Comparison of ENCODE assay signal across 9 mouse cellular contexts in the genomic region with DNA sequence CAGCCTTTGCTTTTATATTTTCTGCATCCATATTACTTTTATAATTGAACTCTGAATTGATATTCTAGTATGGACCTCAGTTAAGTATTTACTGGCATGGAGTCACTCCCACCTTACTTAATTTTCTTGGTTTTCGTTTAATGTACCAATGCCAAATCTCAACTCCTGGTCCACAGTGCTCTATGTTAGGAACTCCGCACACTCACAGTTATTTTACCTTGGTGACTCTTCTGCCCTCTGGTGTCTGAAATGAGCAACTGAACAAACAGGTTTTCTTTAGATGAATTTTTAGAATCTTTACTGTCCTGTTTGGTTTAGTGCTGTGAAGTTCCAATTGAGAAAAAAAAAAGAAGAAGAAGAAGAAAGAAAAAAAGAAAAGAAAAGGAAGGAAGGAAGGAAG.
A peak's percentile ranks its signal among the peaks of the same experiment; 100 is the strongest.
DNase-seq lines count a peak whose midpoint lies in the region; ATAC-seq and TF ChIP-seq lines count a peak whose summit lies in the region.
"Had no signal": no experiment of that assay in that cellular context is flagged by ENCODE, and none has a peak within 500 bp of the region (broad histone marks: within the 10 kb centered on the region; RNA-seq: fewer than 3 reads in every experiment).

No protein-coding gene starts in this region.

- in situ Hi-C loops in ES-E14 (cut with MboI; ENCODE audit: low sequenced_read_pairs in 2 of 2, unreplicated experiment in 2 of 2): loop anchor here in 1 of 2 experiments (25.0 kb wide), 1 partner anchor 1079 kb away; no protein-coding TSS in a partner anchor

- H3K36me3 ChIP-seq in forebrain, embryonic 15.5 days: no peaks in the 10 kb centered on the region
- H3K36me3 ChIP-seq in forebrain, embryonic 11.5 days (ENCODE audit: control insufficient read depth, insufficient read depth, low read length): no peaks in the 10 kb centered on the region
- no peaks in the 10 kb centered on the region for H3K36me3 ChIP-seq in ES-E14 (ENCODE audit: control insufficient read depth, insufficient read depth, low read length, poor library complexity, severe bottlenecking)
- H3K36me3 ChIP-seq: G1E had no signal

- H3K9ac ChIP-seq in forebrain, embryonic 15.5 days (replicated peaks): no peak overlapping the region
- no peak overlapping the region for H3K9ac ChIP-seq in forebrain, embryonic 11.5 days (ENCODE audit: low read length)
- H3K9ac ChIP-seq in ES-E14 (ENCODE audit: insufficient read depth, low read depth, low read length, poor library complexity, severe bottlenecking): no peak overlapping the region

- 0 out of 2 replicates have a peak, but pooled peaks have one; percentile 41 for ATAC-seq in forebrain, embryonic 15.5 days (replicated peaks)
- ATAC-seq in forebrain, embryonic 11.5 days (replicated peaks; ENCODE audit: low FRiP score): no peak
- ATAC-seq in hematopoietic stem cell, adult 5-6 weeks (replicated peaks in 1 of 2; ENCODE audit: insufficient read depth in 1 of 2, low FRiP score in 2 of 2, low TSS enrichment in 1 of 2, low read depth in 1 of 2, poor library complexity in 2 of 2, severe bottlenecking in 2 of 2): peak; percentile 59 to 66; a peak in 2 of 4 replicates

- 50% methylated on average over 2 of the region's 2 CpGs for WGBS in forebrain, embryonic 15.5 days
- WGBS in forebrain, embryonic 11.5 days: 50% methylated on average over 2 of the region's 2 CpGs

- H3K4me2 ChIP-seq in forebrain, embryonic 15.5 days (replicated peaks): no peak overlapping the region
- no peak overlapping the region for H3K4me2 ChIP-seq in forebrain, embryonic 11.5 days (ENCODE audit: low read depth, low read length, severe bottlenecking)

- H3K27ac ChIP-seq in forebrain, embryonic 15.5 days (replicated peaks): no peak overlapping the region
- no peak overlapping the region for H3K27ac ChIP-seq in forebrain, embryonic 11.5 days (ENCODE audit: low read depth, low read length)
- H3K27ac ChIP-seq in layer of hippocampus, adult 2 months: no peak overlapping the region
- H3K27ac ChIP-seq in ES-E14 (ENCODE audit: insufficient read depth, low read depth, low read length, poor library complexity, severe bottlenecking): no peak overlapping the region

- DNase-seq in forebrain, embryonic 11.5 days (ENCODE audit: low spot score): no peak
- DNase-seq in layer of hippocampus, adult 2 months (ENCODE audit: low spot score in 2 of 2): peak in 1 of 2 experiments; percentile 17
- no peak for DNase-seq in layer of hippocampus, adult 9-10 months (ENCODE audit: low spot score)
- DNase-seq in ES-E14 (ENCODE audit: low read depth, low spot score): peak; percentile 21
- no peak for DNase-seq in right cerebral cortex, postnatal 36 days (ENCODE audit: low spot score in 2 of 2)
- DNase-seq in urinary bladder, postnatal 25 days (ENCODE audit: low spot score): no peak

- H3K9me3 ChIP-seq in forebrain, embryonic 15.5 days: no peaks in the 10 kb centered on the region
- no peaks in the 10 kb centered on the region for H3K9me3 ChIP-seq in forebrain, embryonic 11.5 days (ENCODE audit: control insufficient read depth, low read length)
- no peaks in the 10 kb centered on the region for H3K9me3 ChIP-seq in ES-E14 (ENCODE audit: control insufficient read depth, insufficient read depth, low read depth, low read length)
- H3K9me3 ChIP-seq: G1E had no signal

- TF ChIP-seq CTCF in layer of hippocampus, adult 2 months (conservative IDR thresholded peaks at IDR 0.05): peak; percentile 83

- H3K4me3 ChIP-seq in forebrain, embryonic 15.5 days: no peak overlapping the region
- no peak overlapping the region for H3K4me3 ChIP-seq in forebrain, embryonic 11.5 days (ENCODE audit: low read depth, low read length)
- no peak overlapping the region for H3K4me3 ChIP-seq in layer of hippocampus, adult 2 months
- no peak overlapping the region for H3K4me3 ChIP-seq in ES-E14 (ENCODE audit: insufficient read depth in 1 of 2, low read depth in 1 of 2, low read length in 2 of 2, poor library complexity in 1 of 2, severe bottlenecking in 1 of 2)

- H3K27me3 ChIP-seq in forebrain, embryonic 15.5 days: no peaks in the 10 kb centered on the region
- H3K27me3 ChIP-seq in forebrain, embryonic 11.5 days (ENCODE audit: control insufficient read depth, insufficient read depth, low read length): no peaks in the 10 kb centered on the region

- H3K4me1 ChIP-seq in forebrain, embryonic 15.5 days: no peaks in the 10 kb centered on the region
- H3K4me1 ChIP-seq in forebrain, embryonic 11.5 days (replicated peaks; ENCODE audit: control insufficient read depth, insufficient read depth, low read length): no peaks in the 10 kb centered on the region
- no peaks in the 10 kb centered on the region; a peak in 1 of 4 replicates for H3K4me1 ChIP-seq in ES-E14 (ENCODE audit: control insufficient read depth in 2 of 2, insufficient read depth in 2 of 2, low read length in 2 of 2, poor library complexity in 1 of 2)

TF ChIP-seq in ES-E14, 5 proteins besides CTCF, POLR2A, EP300 and RAD21:
- TF ChIP-seq ZNF384 (IDR thresholded peaks at IDR 0.05; ENCODE audit: low read depth, low read length): no peak
- no peak for TF ChIP-seq ZC3H11A (IDR thresholded peaks at IDR 0.05; ENCODE audit: borderline replicate concordance, low read depth, low read length)
- TF ChIP-seq HCFC1 (IDR thresholded peaks at IDR 0.05; ENCODE audit: borderline replicate concordance, insufficient read depth, low read length): no peak
- no peak for TF ChIP-seq CHD2 (IDR thresholded peaks at IDR 0.05; ENCODE audit: low read depth, low read length)
- TF ChIP-seq MAFK (IDR thresholded peaks at IDR 0.05; ENCODE audit: insufficient read depth, low read depth, low read length): no peak
